Mouse (Mus musculus): ENCODE measurements around the gene Mrpl11. TPM values are rescaled to one million over a fixed set of nuclear protein-coding genes. Genes with fewer than 3 reads are reported as not detected.
"Not testable (repeated sequence)": the region's sequence is repeated elsewhere in the genome, so short reads cannot be mapped to it uniquely, and the experiment has no call there.

Gene Mrpl11
- total RNA-seq, 2 experiments from 2014 or later: 58.8 to 68.9 TPM

DNA sequence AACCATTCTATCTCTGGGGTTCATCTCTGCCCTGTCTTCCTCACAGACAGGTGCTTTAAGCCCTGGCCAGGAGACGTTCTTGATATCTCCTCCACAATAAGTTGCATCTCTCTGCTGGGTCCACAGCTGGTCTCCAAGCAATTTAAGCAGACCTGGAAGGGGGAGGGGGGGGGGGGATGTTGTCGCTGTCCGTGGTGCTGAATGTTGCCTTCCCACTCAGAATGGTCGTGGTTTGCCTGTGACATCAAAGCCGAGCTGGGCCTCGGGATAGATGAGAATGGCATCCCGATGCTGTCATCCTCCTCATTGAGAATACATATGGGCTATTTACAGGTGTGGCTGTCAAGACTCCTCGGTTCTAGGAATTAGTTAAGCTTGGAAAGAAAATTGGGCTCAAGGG, 30.4 kb downstream of the Mrpl11 start:
- DNase-seq (ENCODE audit: low spot score in 2 of 2): no peak

- DNase-seq (ENCODE audit: low spot score in 2 of 2): peak; percentile 27 to 59
Observed at GRCm38 (mm10) chr19:4992904-4993303, 31.0 kb downstream of the Mrpl11 start.

- no peak for DNase-seq (ENCODE audit: low spot score in 2 of 2)
Observed at GRCm38 (mm10) chr19:4994043-4994442, 32.1 kb downstream of the Mrpl11 start.

- no peak for DNase-seq (ENCODE audit: low spot score in 2 of 2)
Observed at GRCm38 (mm10) chr19:4999445-5000140, 37.6 kb downstream of the Mrpl11 start.

GRCm38 (mm10) chr19:5001666-5002406, 39.9 kb downstream of the Mrpl11 start:
- peak; percentile 51 to 59 for DNase-seq (ENCODE audit: low spot score in 2 of 2)

- DNase-seq (ENCODE audit: low spot score in 2 of 2): not testable (repeated sequence)
Observed at GRCm38 (mm10) chr19:5003644-5004043, 41.7 kb downstream of the Mrpl11 start.

DNA sequence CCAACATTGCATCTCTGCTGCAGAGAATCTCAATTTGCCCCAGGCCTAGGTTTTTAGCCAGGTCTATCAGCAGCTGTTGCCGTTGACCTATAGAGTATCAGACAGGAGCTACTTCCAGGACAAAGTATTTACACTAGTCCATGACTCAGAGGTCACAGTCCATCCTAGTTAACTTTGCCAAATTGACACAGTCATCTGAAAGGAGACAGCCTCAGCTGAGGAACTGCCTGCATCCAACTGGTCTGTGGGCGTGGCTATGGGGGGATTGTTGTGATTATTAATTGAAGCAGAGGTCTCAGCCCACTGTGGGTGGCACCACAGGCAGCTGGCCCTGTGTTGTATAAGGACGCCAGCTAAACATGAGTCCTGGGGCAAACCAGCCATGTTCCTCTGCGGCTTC, 43.0 kb downstream of the Mrpl11 start:
- no peak for DNase-seq (ENCODE audit: low spot score in 2 of 2)

GRCm38 (mm10) chr19:5013138-5013537, 51.2 kb downstream of the Mrpl11 start:
- no peak for DNase-seq (ENCODE audit: low spot score in 2 of 2)

GRCm38 (mm10) chr19:5014961-5015398, 53.0 kb downstream of the Mrpl11 start:
- no peak for DNase-seq (ENCODE audit: low spot score in 2 of 2)

DNA sequence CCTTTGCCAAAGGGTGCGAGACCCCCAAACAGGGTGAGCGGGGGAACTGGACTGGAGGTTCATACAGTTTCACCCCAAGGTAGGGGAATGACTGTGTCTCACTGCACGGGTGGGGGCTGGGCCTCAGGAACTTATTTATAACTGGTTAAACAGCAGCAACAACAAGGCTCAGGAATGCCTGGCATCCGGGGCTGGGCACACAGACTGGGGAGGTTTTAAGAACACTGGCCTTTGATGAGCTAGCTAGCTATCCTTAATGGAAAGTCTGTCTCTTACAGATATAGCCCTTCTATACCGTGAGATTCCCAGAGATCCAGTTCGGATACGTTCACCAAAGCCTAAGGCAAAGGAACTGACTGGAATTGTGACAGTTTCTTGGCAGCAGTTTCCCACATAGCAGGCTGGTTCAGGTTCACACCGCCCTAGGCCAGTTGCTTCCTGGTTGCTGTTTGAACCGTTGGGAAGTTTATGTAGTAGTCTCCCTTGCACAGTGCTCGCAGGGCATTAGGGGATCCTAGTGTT, 54.3 kb downstream of the Mrpl11 start:
- DNase-seq (ENCODE audit: low spot score in 2 of 2): no peak

Other genes with a start within 250 kb of the Mrpl11 start
- 10 to 100 TPM; 15.7 to 15.9 TPM for gene Rbm4b, start 205.7 kb upstream of the Mrpl11 start, total RNA-seq (2021)
- 10 to 100 TPM; 65.4 to 65.7 TPM for gene Rbm4, start 168.2 kb upstream of the Mrpl11 start, total RNA-seq (2021)
- 10 to 100 TPM; 15.1 to 27.1 TPM for gene Gm21992, start 150.5 kb upstream of the Mrpl11 start, total RNA-seq (2021)
- 10 to 100 TPM; 55.8 to 57.7 TPM for gene Rbm14, start 150.5 kb upstream of the Mrpl11 start, total RNA-seq (2021)
- gene Ccs, start 122.8 kb upstream of the Mrpl11 start, total RNA-seq (2021): 10 to 100 TPM; 87.5 to 98.7 TPM
- under 1 TPM in 1 of 2 experiments, not detected in 1; 0.17 TPM for gene Ccdc87, start 122.8 kb upstream of the Mrpl11 start, total RNA-seq (2021)
- gene Ctsf, start 107.0 kb upstream of the Mrpl11 start, total RNA-seq (2021): 100 to 1,000 TPM; 256 to 274 TPM
- 10 to 100 TPM in 1 of 2 experiments, 1 to 10 TPM in 1; 8.5 to 35.5 TPM for gene Actn3, start 84.2 kb upstream of the Mrpl11 start, total RNA-seq (2021)
- gene Zdhhc24, start 83.5 kb upstream of the Mrpl11 start, total RNA-seq (2021): 10 to 100 TPM; 19.5 to 19.7 TPM
- gene Bbs1, start 55.5 kb upstream of the Mrpl11 start, total RNA-seq (2021): 10 to 100 TPM; 13.1 to 15.5 TPM
- gene Dpp3, start 33.9 kb upstream of the Mrpl11 start, total RNA-seq (2021): 100 to 1,000 TPM; 110 to 113 TPM
- gene Peli3, start 19.0 kb upstream of the Mrpl11 start, total RNA-seq (2021): 1 to 10 TPM; 6.7 to 7.3 TPM
- under 1 TPM; 0.71 to 0.78 TPM for gene Npas4, start 28.2 kb downstream of the Mrpl11 start, total RNA-seq (2021)
- 1 to 10 TPM; 6.6 to 7.2 TPM for gene Slc29a2, start 61.7 kb downstream of the Mrpl11 start, total RNA-seq (2021)
- gene B4gat1, start 76.7 kb downstream of the Mrpl11 start, total RNA-seq (2021): 10 to 100 TPM; 48.0 to 49.0 TPM
- gene AC124502.3, start 76.7 kb downstream of the Mrpl11 start, total RNA-seq (2021): 1 to 10 TPM; 1.3 to 2.0 TPM
- 10 to 100 TPM; 29.6 to 35.1 TPM for gene Brms1, start 79.2 kb downstream of the Mrpl11 start, total RNA-seq (2021)
- gene Rin1, start 88.3 kb downstream of the Mrpl11 start, total RNA-seq (2021): 1 to 10 TPM; 5.1 TPM
- gene Cd248, start 105.9 kb downstream of the Mrpl11 start, total RNA-seq (2021): 10 to 100 TPM; 45.8 to 47.6 TPM
- gene Tmem151a, start 123.4 kb downstream of the Mrpl11 start, total RNA-seq (2021): 1 to 10 TPM; 3.8 to 4.9 TPM
- 10 to 100 TPM; 68.4 to 72.5 TPM for gene Yif1a, start 126.4 kb downstream of the Mrpl11 start, total RNA-seq (2021)
- gene Cnih2, start 136.4 kb downstream of the Mrpl11 start, total RNA-seq (2021): 10 to 100 TPM; 11.4 to 15.2 TPM
- 100 to 1,000 TPM; 168 to 173 TPM for gene Rab1b, start 144.9 kb downstream of the Mrpl11 start, total RNA-seq (2021)
- 10 to 100 TPM; 39.5 to 45.3 TPM for gene Klc2, start 156.4 kb downstream of the Mrpl11 start, total RNA-seq (2021)

Measured in adrenal gland, postnatal 4 days (tissue).